Comparison of ENCODE assay signal across 25 mouse cellular contexts in the genomic region with DNA sequence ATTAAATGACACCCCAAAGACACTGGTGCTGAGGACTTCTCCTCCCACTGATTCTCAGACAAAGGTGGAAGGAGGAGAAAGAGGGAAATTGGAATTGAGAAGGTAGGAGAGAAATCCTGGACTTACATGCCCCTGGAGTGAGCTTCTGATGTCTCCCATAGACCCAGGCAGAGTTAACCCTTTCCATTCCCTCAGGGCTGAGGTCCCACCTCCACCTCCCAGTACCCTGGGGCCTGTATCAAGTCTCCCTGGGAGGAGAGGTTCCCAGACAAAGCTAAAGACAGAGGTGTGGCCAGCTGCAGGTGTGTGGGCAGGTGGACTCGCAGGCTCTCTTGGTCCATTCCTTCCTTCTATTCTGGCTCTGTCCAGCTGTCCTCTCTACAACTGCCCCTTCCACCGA. TPM values are rescaled to one million over a fixed set of nuclear protein-coding genes. Genes with fewer than 3 reads are reported as not detected.
DNase-seq lines count a peak whose midpoint lies in the region; ATAC-seq and TF ChIP-seq lines count a peak whose summit lies in the region.
"Had no signal": no experiment of that assay in that cellular context is flagged by ENCODE, and none has a peak within 500 bp of the region (broad histone marks: within the 10 kb centered on the region; RNA-seq: fewer than 3 reads in every experiment).

No protein-coding gene starts in this region.

- TF ChIP-seq CTCF in kidney, postnatal 0 days (IDR thresholded peaks at IDR 0.05; ENCODE audit: low read depth) = no peak

- no peak overlapping the region for H3K9ac ChIP-seq in kidney, postnatal 0 days (ENCODE audit: low read depth, low read length)
- no peak overlapping the region for H3K9ac ChIP-seq in kidney, embryonic 15.5 days

- intact Hi-C loops in heart, postnatal 25 days (cut with DNase I) = no loop called here

- H3K4me3 ChIP-seq in heart, embryonic 10.5 days = no peak overlapping the region
- H3K4me3 ChIP-seq in kidney, postnatal 0 days (replicated peaks; ENCODE audit: low read depth, low read length) = no peak overlapping the region
- H3K4me3 ChIP-seq in kidney, embryonic 15.5 days (replicated peaks) = no peak overlapping the region

- H3K27ac ChIP-seq in heart, embryonic 10.5 days = no peak overlapping the region
- H3K27ac ChIP-seq in kidney, postnatal 0 days = no peak overlapping the region
- H3K27ac ChIP-seq in kidney, embryonic 15.5 days = no peak overlapping the region

- H3K9me3 ChIP-seq in heart, embryonic 10.5 days = no peaks in the 10 kb centered on the region
- no peaks in the 10 kb centered on the region for H3K9me3 ChIP-seq in kidney, postnatal 0 days (replicated peaks; ENCODE audit: low read length)
- H3K9me3 ChIP-seq in kidney, embryonic 15.5 days (replicated peaks) = no peaks in the 10 kb centered on the region

- H3K4me1 ChIP-seq in heart, embryonic 10.5 days = peaks cover 46% of the 10 kb centered on the region
- peaks cover 24% of the 10 kb centered on the region for H3K4me1 ChIP-seq in kidney, postnatal 0 days (replicated peaks; ENCODE audit: insufficient read depth, low read length)
- peaks cover 45% of the 10 kb centered on the region for H3K4me1 ChIP-seq in kidney, embryonic 15.5 days

- peaks cover 79% of the 10 kb centered on the region for H3K27me3 ChIP-seq in heart, embryonic 10.5 days (ENCODE audit: insufficient read depth, poor library complexity, severe bottlenecking)
- H3K27me3 ChIP-seq in kidney, postnatal 0 days (ENCODE audit: insufficient read depth, low read length) = no peaks in the 10 kb centered on the region
- peaks cover 40% of the 10 kb centered on the region for H3K27me3 ChIP-seq in kidney, embryonic 15.5 days
- H3K27me3 ChIP-seq: Patski had no signal

- no peak overlapping the region for H3K4me2 ChIP-seq in kidney, postnatal 0 days (ENCODE audit: low read length)
- no peak overlapping the region for H3K4me2 ChIP-seq in kidney, embryonic 15.5 days

- peak; percentile 3 to 22 for DNase-seq in adrenal gland, adult (ENCODE audit: inconsistent age in 2 of 2, low spot score in 1 of 2)
- DNase-seq in adrenal gland, adult 18-20 months (ENCODE audit: low spot score in 2 of 2) = no peak
- peak; percentile 82 for DNase-seq in heart, adult 11 months
- DNase-seq in heart, adult 9 months (ENCODE audit: low spot score in 2 of 2) = no peak
- peak; percentile 70 for DNase-seq in heart, embryonic 10.5 days (ENCODE audit: low spot score)
- DNase-seq in heart, postnatal 25 days (ENCODE audit: low spot score) = no peak
- DNase-seq in kidney, postnatal 0 days (ENCODE audit: low spot score) = peak; percentile 63
- DNase-seq: adrenal gland, adult 2 months; adrenal gland, adult 8-10 months; adrenal gland, postnatal 10 days; adrenal gland, postnatal 14 days; adrenal gland, postnatal 25 days; adrenal gland, postnatal 36 days; B cell, adult 2 months; cerebellum, adult 11 months; cerebellum, adult 11-12 months; cerebellum, adult 18-20 months; cerebellum, adult 2 months had no signal

- H3K36me3 ChIP-seq in heart, embryonic 10.5 days = no peaks in the 10 kb centered on the region
- no peaks in the 10 kb centered on the region for H3K36me3 ChIP-seq in kidney, postnatal 0 days (ENCODE audit: insufficient read depth, low read length)
- H3K36me3 ChIP-seq in kidney, embryonic 15.5 days = no peaks in the 10 kb centered on the region
- H3K36me3 ChIP-seq: G1E had no signal

- ATAC-seq in kidney, postnatal 0 days (replicated peaks; ENCODE audit: low FRiP score, low read depth) = no peak
- ATAC-seq in kidney, embryonic 15.5 days (replicated peaks; ENCODE audit: low FRiP score) = no peak
- ATAC-seq: activated CD4-positive, CD25-positive, alpha-beta regulatory T cell, adult 4 months; CD4-positive, CD25-positive, alpha-beta regulatory T cell, adult 4 months; Patski had no signal

- 67% methylated on average over 2 of the region's 2 CpGs for WGBS in heart, embryonic 10.5 days
- WGBS in kidney, postnatal 0 days = 33% methylated on average over 2 of the region's 2 CpGs
- WGBS in kidney, embryonic 15.5 days = 35% methylated on average over 2 of the region's 2 CpGs

RNA-seq across cellular contexts. Expression of gene Plekhg6, which starts 1.4 kb away (rescaled TPM):
- total RNA-seq in adrenal gland, adult 18-20 months (2021) = under 1 TPM in 1 of 2 experiments, not detected in 1; 0.13 TPM
- polyA plus RNA-seq in heart, embryonic 10.5 days (2016; fragmentation: Nextera tagmentation; extraction: Ambion mirVana) = 0.20 TPM in 1 of 2 replicates, not detected in the other
- not detected for total RNA-seq in heart, postnatal 25 days (2021)
- 3.1 and 3.4 TPM in 2 replicates for polyA plus RNA-seq in kidney, postnatal 0 days (2015; fragmentation: Nextera tagmentation; extraction: Ambion mirVana)
- 4.7 and 4.9 TPM in 2 replicates for polyA plus RNA-seq in kidney, embryonic 15.5 days (2015; fragmentation: Nextera tagmentation; extraction: Ambion mirVana)
- total RNA-seq: CH12.LX, G1E, MEL had no signal
- polyA plus RNA-seq: activated CD4-positive, CD25-positive, alpha-beta regulatory T cell, adult 4 months; G1E had no signal

RNA-seq across cellular contexts. Expression of gene Tnfrsf1a, which starts 32.9 kb away (rescaled TPM):
- total RNA-seq in adrenal gland, adult 18-20 months (2021) = 100 to 1,000 TPM; 185 to 291 TPM
- 33.6 and 35.3 TPM in 2 replicates for polyA plus RNA-seq in heart, embryonic 10.5 days (2016; fragmentation: Nextera tagmentation; extraction: Ambion mirVana)
- 10 to 100 TPM; 53.2 to 60.8 TPM for total RNA-seq in heart, postnatal 25 days (2021)
- 77.9 and 80.4 TPM in 2 replicates for polyA plus RNA-seq in kidney, postnatal 0 days (2015; fragmentation: Nextera tagmentation; extraction: Ambion mirVana)
- polyA plus RNA-seq in kidney, embryonic 15.5 days (2015; fragmentation: Nextera tagmentation; extraction: Ambion mirVana) = 73.2 and 83.3 TPM in 2 replicates
- total RNA-seq: G1E had no signal

Comparison
In these comparisons a context has a peak if more than half of its experiments do, and no peak if none do; other contexts are left out.
1. DNase-seq: peak in adrenal gland, adult (2 of 2), heart, adult 11 months (single experiment), heart, embryonic 10.5 days (single experiment) and kidney, postnatal 0 days (single experiment); none in adrenal gland, adult 18-20 months (0 of 2), heart, adult 9 months (0 of 2) and heart, postnatal 25 days (single experiment).